Mouse (Mus musculus) CD8-positive naive resting alpha-beta T cell, adult 2 months (primary cell): ENCODE results near the gene Cd79a.
A peak's percentile ranks its signal among the peaks of the same experiment; 100 is the strongest.

Experiments used
- DNase-seq, 2 experiments: peaks; one replicate each; pipeline ENCODE4 v3.0.0; 2022; ENCODE audit warnings: low read depth in 2 of 2, low spot score in 2 of 2

The Cd79a gene

GRCm38 (mm10) chr7:24897224-24897623, at the start of gene Cd79a:
Gene Cd79a, plus strand, starts transcription at chr7:24897381.
- no peak for DNase-seq

GRCm38 (mm10) chr7:24850162-24850561, 47.0 kb upstream of the Cd79a start:
- DNase-seq = no peak

GRCm38 (mm10) chr7:24850899-24851303, 46.3 kb upstream of the Cd79a start:
- DNase-seq = no peak

- no peak for DNase-seq
Measured at GRCm38 (mm10) chr7:24851596-24852325, 45.4 kb upstream of the Cd79a start.

- DNase-seq = no peak
Measured at GRCm38 (mm10) chr7:24852557-24853232, 44.5 kb upstream of the Cd79a start.

GRCm38 (mm10) chr7:24853233-24853563, 44.0 kb upstream of the Cd79a start:
- DNase-seq = no peak

- DNase-seq = no peak
Measured at GRCm38 (mm10) chr7:24853695-24854094, 43.5 kb upstream of the Cd79a start.

GRCm38 (mm10) chr7:24856460-24857120, 40.6 kb upstream of the Cd79a start:
- DNase-seq = no peak

GRCm38 (mm10) chr7:24859234-24859633, 37.9 kb upstream of the Cd79a start:
- no peak for DNase-seq

- DNase-seq = no peak
Measured at GRCm38 (mm10) chr7:24861913-24862312, 35.3 kb upstream of the Cd79a start, which contains the start of gene Gm9844. Gene Gm9844, plus strand, starts transcription at chr7:24862213.

GRCm38 (mm10) chr7:24862853-24863252, 34.3 kb upstream of the Cd79a start:
- DNase-seq = no peak

- no peak for DNase-seq
Measured at GRCm38 (mm10) chr7:24864156-24864555, 33.0 kb upstream of the Cd79a start.

- DNase-seq = no peak
Measured at GRCm38 (mm10) chr7:24869080-24869479, 28.1 kb upstream of the Cd79a start.

GRCm38 (mm10) chr7:24869532-24870165, 27.5 kb upstream of the Cd79a start, which contains the start of the genes Lypd4 and Dmrtc2:
Gene Lypd4, minus strand, starts transcription at chr7:24869941.
Gene Dmrtc2, plus strand, starts transcription at chr7:24870057.
- no peak for DNase-seq

- DNase-seq = no peak
Measured at GRCm38 (mm10) chr7:24877588-24877987, 19.6 kb upstream of the Cd79a start.

- DNase-seq = no peak
Measured at GRCm38 (mm10) chr7:24879620-24880019, 17.6 kb upstream of the Cd79a start.

GRCm38 (mm10) chr7:24882416-24883199, 14.6 kb upstream of the Cd79a start:
- no peak for DNase-seq

- peak; percentile 96 to 97 for DNase-seq
Measured at GRCm38 (mm10) chr7:24883896-24884692, 13.1 kb upstream of the Cd79a start, which contains the start of gene Rps19. Gene Rps19, plus strand, starts transcription at chr7:24884371.

- no peak for DNase-seq
Measured at GRCm38 (mm10) chr7:24884693-24885291, 12.4 kb upstream of the Cd79a start.
